Mouse (Mus musculus): Measurements from ENCODE around the gene Pmch. TPM values are rescaled to one million over a fixed set of nuclear protein-coding genes. Genes with fewer than 3 reads are reported as not detected.

The Pmch gene
- 7.8 and 8.8 TPM in 2 replicates for polyA plus RNA-seq (2012; rRNA removed)

DNA sequence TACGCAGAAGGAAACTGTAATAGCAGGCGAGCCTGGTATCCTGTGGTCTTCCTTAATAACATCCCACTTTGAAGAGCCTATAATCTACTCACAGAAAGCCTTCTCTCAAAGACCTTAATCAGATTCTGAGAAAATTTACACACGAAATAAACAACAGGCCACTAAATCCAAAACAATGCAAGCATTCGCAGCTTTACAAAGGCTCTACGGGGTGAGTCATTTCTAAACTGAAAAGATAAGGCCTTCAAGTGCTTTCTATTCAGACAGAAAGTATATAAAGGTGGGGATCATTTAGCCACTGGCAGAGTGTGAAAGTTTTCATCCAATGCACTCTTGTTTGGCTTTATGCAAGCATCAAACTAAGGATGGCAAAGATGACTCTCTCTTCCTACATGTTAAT lies at the start of gene Pmch:
Gene Pmch, plus strand, starts transcription at position 301 of the 400 bp plus-strand sequence.

Other genes with a start within 250 kb of the Pmch start
- gene Igf1, start 232.8 kb upstream of the Pmch start, polyA plus RNA-seq (2012; rRNA removed) = 8.1 and 11.6 TPM in 2 replicates
- gene Parpbp, start 55.9 kb downstream of the Pmch start, polyA plus RNA-seq (2012; rRNA removed) = 1.4 and 1.6 TPM in 2 replicates
- gene Nup37, start 55.9 kb downstream of the Pmch start, polyA plus RNA-seq (2012; rRNA removed) = 17.0 and 18.0 TPM in 2 replicates
- gene Washc3, start 110.0 kb downstream of the Pmch start, polyA plus RNA-seq (2012; rRNA removed) = 22.9 and 26.6 TPM in 2 replicates